Mouse (Mus musculus): ENCODE measurements around the gene Suco. TPM values are rescaled to one million over a fixed set of nuclear protein-coding genes. Genes with fewer than 3 reads are reported as not detected.

Suco gene
- polyA plus RNA-seq (2016; fragmentation: Nextera tagmentation; extraction: Ambion mirVana) = 29.2 and 32.3 TPM in 2 replicates

DNA sequence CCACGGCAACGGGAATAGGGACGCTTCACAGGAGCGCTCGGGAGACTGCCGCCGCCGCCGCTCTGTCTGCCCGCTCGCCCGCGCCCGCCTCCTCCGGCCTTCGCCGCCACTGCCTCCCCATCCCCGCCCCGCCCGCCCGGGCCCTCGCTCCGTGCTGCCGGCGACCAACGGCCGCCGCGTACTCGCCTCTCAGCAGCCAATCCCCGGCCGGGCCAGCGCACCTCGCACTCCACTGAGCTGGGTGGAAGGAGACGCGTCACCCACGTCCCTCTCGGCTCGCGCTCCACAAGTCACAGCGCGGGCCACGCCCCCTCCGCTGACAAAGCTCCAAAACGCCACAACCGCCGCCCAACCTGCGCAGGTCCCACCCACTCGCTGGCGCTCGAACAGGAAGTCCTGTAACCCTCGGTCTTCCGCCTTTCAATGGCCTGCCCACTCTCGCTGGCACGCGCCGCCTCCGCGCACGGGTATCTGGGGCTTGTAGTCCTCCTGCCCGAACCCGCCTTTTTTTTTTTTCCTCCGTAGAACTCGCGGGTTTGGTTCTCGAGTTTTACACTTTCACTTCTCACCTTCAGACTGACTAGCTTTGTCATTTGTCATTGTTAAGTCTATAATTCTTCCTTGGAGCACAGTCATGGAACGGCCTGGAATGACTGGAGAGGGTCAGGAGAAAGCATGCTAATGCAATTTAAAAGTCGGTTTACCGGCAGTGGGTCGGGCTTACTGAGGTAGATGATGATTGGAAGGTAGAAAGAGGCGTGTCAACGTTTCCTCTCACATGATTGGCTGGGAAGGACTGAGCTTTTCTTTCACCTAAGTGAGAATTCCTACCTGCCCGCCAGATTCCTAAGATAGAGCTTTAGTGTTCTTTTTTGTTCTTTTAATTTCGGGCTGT is at the start of gene Suco:
Gene Suco, minus strand, starts transcription at position 130 of the 895 bp plus-strand sequence.
- H3K9me3 ChIP-seq = no peaks in the 10 kb centered on the region
- peak within 1 kb of the TSS; percentile 66 for H3K4me3 ChIP-seq (replicated peaks)
- H3K27ac ChIP-seq = peak within 1 kb of the TSS; percentile 99
- peak within 1 kb of the TSS; percentile 85 for H3K4me2 ChIP-seq
- peak; percentile 99 for ATAC-seq (ENCODE audit: low FRiP score)
- H3K9ac ChIP-seq = peak within 1 kb of the TSS; percentile 95
- no peaks in the 10 kb centered on the region for H3K27me3 ChIP-seq
- peaks cover 28% of the 10 kb centered on the region for H3K4me1 ChIP-seq
- under 1% methylated on average over 72 of the region's 74 CpGs for WGBS
- no peaks in the 10 kb centered on the region for H3K36me3 ChIP-seq (replicated peaks)

DNA sequence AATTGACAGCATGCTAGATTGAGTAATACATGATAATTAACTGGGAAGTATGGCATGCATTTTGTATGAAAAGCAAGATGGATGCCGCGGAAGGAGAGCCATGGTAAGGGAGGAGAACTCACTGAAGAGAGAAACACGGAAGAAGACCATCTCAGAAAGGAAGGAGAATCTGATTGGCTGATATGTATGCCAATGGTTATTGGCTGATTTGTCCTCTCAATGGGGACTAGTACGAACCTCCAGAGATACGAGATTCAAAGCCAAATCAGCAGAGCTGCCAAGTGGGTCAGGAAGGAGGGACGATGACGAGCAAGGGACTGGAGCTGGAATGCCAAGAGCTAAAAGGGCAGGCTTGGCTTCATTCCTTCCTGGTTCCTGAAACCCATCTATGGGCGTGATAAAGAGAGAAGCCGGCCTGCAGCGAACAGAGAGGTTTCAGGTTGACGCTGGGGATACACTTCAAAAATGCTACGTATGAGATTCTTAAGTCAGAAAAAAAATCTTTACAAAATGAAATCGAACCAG is 48.9 kb upstream of the Suco start:
- WGBS = 87% methylated on average over 13 of the region's 13 CpGs

DNA sequence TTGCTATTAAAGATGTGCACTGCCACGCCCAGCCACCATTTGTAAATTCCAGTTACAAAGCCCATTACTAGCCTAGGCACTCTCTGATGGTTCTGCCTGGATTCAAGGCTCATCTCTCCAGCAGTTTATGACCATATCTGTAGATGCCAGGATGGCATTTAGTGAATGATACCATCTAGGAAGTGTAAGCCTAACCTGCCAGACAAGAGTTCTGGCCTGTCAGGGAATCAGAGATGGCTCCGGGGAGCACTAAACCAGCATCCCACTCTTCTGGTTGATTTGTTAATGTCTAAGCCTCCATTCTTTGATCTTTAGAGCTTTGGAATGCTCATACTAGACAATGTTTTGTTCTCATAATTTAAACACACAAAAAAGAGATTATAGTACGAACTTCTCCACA is 47.8 kb upstream of the Suco start:
- Histone ChIP-seq H3K4me3 (replicated peaks) (no peak overlapping the region), H3K9me3 (no peaks in the 10 kb centered on the region), H3K36me3 (replicated peaks) (no peaks in the 10 kb centered on the region), H3K27ac (no peak overlapping the region), H3K27me3 (no peaks in the 10 kb centered on the region), H3K4me2 (no peak overlapping the region), H3K4me1 (no peaks in the 10 kb centered on the region), H3K9ac (no peak overlapping the region)
- 52% methylated on average over 3 of the region's 3 CpGs for WGBS
- ATAC-seq (ENCODE audit: low FRiP score) = no peak

More for the DNA sequence above, 48.9 kb upstream of the Suco start:
- Histone ChIP-seq H3K9ac (no peak overlapping the region), H3K4me3 (replicated peaks) (no peak overlapping the region), H3K4me2 (no peak overlapping the region), H3K4me1 (no peaks in the 10 kb centered on the region), H3K36me3 (replicated peaks) (no peaks in the 10 kb centered on the region), H3K27me3 (no peaks in the 10 kb centered on the region), H3K27ac (no peak overlapping the region), H3K9me3 (no peaks in the 10 kb centered on the region)
- ATAC-seq (ENCODE audit: low FRiP score) = no peak

DNA sequence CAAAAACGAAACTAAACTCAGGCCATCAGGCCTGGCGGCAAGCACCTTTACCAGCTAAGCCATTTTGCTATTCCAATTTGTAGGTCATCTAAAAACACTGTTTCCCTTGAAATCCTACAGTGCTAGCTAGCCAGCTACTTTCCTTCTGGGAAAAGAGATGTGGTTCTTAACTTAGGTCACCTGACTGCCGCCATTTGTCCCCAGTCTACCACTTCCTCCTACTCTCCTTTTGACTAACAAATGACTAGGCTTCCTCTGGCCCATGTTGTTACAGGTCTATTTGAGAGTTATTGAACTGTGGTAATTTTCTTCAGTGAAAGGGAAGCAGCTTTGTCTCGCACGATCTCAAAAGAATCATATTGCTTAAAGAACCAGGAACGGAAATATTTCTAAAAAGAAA is 45.4 kb upstream of the Suco start:
- no peak for ATAC-seq (ENCODE audit: low FRiP score)
- no peak overlapping the region for H3K9ac ChIP-seq
- H3K4me1 ChIP-seq = peaks cover 8% of the 10 kb centered on the region; the same call in 1 of the 2 replicates
- H3K9me3 ChIP-seq = no peaks in the 10 kb centered on the region
- no peaks in the 10 kb centered on the region for H3K27me3 ChIP-seq
- H3K4me2 ChIP-seq = no peak overlapping the region
- no peaks in the 10 kb centered on the region for H3K36me3 ChIP-seq (replicated peaks)
- 68% methylated on average over 6 of the region's 6 CpGs for WGBS
- no peak overlapping the region for H3K4me3 ChIP-seq (replicated peaks)
- H3K27ac ChIP-seq = no peak overlapping the region

DNA sequence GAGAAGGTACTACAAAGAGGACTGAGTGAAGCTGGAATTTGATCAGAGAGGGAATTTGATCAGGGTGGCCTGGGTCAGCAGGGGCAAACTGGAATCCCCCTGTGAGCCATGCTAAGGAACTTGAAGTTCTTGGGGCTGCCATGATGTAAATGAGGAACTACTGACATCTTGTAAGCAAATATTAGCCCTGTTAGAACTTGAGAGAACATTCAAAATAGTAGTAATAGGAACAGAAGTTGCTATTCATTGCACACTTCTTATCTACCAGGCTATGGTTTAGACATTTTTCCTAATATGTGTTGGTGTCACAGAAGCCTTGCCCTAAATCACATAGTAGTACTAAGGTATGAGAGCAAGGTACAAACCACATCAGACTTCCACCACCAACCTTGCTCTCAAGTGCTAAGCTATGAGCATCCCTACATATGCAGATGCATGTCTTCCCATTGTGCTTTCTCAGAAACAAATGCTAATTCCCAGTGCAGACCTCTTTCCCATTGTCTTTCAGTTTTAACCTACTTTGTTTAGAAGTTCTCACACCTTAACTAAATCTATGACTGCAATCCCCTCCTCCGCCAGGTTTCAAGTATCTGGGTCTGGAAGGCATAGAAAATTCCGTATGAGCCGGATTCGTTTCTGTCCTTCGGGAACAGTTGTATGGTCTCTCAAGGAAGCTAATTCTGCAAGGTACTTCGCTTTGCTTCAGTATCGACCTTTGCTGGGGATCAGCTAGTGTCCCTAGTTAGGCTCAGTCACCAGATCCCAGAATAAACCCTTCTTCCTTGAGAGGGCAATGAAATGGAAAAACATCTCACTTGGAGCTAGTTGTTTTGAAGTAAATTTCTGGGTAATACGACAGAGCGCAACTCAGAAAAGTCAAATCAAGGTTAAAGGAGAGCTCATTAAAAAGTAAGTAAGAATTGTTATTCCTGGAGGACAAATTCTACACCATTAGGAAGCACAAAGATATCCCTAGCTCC is 44.3 kb upstream of the Suco start:
- Histone ChIP-seq H3K4me1 (peaks cover 8% of the 10 kb centered on the region; the same call in 1 of the 2 replicates), H3K27ac (no peak overlapping the region), H3K9ac (no peak overlapping the region), H3K36me3 (replicated peaks) (no peaks in the 10 kb centered on the region), H3K4me3 (replicated peaks) (no peak overlapping the region), H3K4me2 (no peak overlapping the region), H3K9me3 (no peaks in the 10 kb centered on the region), H3K27me3 (no peaks in the 10 kb centered on the region)
- ATAC-seq (ENCODE audit: low FRiP score) = no peak
- WGBS = 87% methylated on average over 9 of the region's 9 CpGs

- WGBS = 95% methylated on average over 2 of the region's 2 CpGs
- Histone ChIP-seq H3K27ac (no peak overlapping the region), H3K4me3 (replicated peaks) (no peak overlapping the region), H3K27me3 (no peaks in the 10 kb centered on the region), H3K36me3 (replicated peaks) (no peaks in the 10 kb centered on the region), H3K9me3 (no peaks in the 10 kb centered on the region), H3K9ac (no peak overlapping the region), H3K4me2 (no peak overlapping the region), H3K4me1 (peaks cover 8% of the 10 kb centered on the region; the same call in 1 of the 2 replicates)
- ATAC-seq (ENCODE audit: low FRiP score) = no peak
Measured at GRCm38 (mm10) chr1:161919594-161919993, 43.1 kb upstream of the Suco start.

DNA sequence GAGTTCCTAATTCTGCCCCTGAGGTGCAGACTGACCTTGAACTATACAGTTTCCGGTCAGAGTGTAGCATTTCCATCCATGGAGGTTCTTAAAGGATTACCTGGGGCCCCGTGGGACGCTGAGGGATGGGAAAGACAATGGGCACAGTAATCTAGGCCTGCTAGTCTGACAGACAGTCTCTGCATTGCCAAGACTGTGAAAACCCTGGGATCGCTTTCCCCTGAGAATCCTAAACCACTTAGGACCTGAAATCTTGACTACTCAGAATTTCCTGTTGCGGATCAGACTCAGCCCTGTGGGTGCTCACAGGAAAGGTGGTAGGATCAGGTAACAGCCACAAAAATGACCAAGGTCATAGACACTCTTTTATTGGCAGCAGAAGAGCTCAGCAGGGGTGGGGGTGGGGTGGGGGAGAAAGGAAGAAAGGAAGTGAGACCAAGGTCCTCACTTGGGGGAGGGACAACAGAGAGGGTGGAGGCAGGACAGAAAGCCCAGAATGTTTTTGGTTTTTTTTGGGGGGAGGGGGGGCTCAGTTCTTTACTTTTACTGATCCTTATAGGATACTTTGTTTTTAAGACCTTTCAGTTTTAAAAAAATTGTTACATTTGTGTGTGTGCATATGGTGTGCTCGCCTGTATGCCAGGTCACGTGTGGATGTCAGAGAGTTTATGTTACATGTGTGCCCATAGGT is 42.3 kb upstream of the Suco start:
- no peak overlapping the region for H3K4me3 ChIP-seq (replicated peaks)
- H3K4me1 ChIP-seq = peaks cover 8% of the 10 kb centered on the region; the same call in 1 of the 2 replicates
- no peaks in the 10 kb centered on the region for H3K36me3 ChIP-seq (replicated peaks)
- no peak overlapping the region for H3K9ac ChIP-seq
- no peak for ATAC-seq (ENCODE audit: low FRiP score)
- no peak overlapping the region for H3K4me2 ChIP-seq
- no peaks in the 10 kb centered on the region for H3K27me3 ChIP-seq
- no peak overlapping the region for H3K27ac ChIP-seq
- H3K9me3 ChIP-seq = no peaks in the 10 kb centered on the region
- 47% methylated on average over 7 of the region's 7 CpGs for WGBS

DNA sequence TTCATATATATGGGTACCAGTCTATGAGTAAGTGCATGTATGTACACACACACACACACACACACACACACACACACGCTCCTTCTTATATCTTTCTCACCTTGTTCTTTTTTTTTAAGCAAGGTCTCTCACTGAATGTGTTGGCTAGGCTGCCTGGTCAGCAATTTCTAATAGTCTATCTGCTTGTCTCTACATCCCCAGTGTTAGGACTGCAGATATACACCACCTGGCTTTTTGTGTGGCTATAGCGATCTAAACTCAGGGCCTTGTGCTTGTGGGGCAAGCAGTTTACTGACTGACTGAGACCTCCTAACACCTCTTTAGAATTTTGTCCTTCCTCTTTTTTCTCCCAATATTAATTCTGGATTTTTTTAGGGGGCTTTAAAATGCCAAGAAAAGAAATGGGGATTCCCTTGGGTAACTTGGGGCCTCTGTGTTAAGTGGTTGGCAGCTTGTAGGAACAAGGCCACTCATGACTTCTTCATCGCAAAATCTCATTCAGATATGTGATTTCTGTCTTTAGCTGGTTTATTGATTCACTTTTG is 41.5 kb upstream of the Suco start:
- no peak overlapping the region for H3K4me3 ChIP-seq (replicated peaks)
- no peaks in the 10 kb centered on the region for H3K27me3 ChIP-seq
- no peak overlapping the region for H3K4me2 ChIP-seq
- H3K36me3 ChIP-seq (replicated peaks) = no peaks in the 10 kb centered on the region
- H3K9ac ChIP-seq = no peak overlapping the region
- no peak for ATAC-seq (ENCODE audit: low FRiP score)
- H3K27ac ChIP-seq = no peak overlapping the region
- peaks cover 8% of the 10 kb centered on the region; the same call in 1 of the 2 replicates for H3K4me1 ChIP-seq
- WGBS = 92% methylated on average over 3 of the region's 3 CpGs
- H3K9me3 ChIP-seq = no peaks in the 10 kb centered on the region

DNA sequence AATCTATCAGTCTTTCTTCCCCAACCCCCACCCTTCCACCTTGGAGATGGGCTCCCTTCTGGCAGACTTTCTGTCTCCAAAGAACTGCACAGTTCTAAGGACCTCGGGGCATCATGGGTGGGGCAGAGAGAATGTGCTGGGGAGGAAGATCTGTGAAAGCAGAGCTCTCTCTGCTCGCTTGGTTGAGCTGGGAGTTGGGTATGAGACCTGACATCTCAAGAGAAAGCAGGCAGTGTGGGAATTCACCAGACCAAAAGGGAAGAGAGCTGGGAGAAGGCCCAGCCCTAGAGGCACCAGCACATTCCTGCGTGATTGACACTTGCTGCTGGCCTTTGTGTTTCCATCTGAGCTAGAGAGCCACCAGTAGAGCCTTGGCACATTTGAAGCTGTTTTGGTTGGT is 39.6 kb upstream of the Suco start:
- Histone ChIP-seq H3K27ac (no peak overlapping the region), H3K36me3 (replicated peaks) (no peaks in the 10 kb centered on the region), H3K4me2 (no peak overlapping the region), H3K4me3 (replicated peaks) (no peak overlapping the region), H3K9me3 (no peaks in the 10 kb centered on the region), H3K4me1 (peaks cover 8% of the 10 kb centered on the region; the same call in 1 of the 2 replicates), H3K9ac (no peak overlapping the region), H3K27me3 (no peaks in the 10 kb centered on the region)
- no peak for ATAC-seq (ENCODE audit: low FRiP score)
- 49% methylated on average over 3 of the region's 3 CpGs for WGBS

GRCm38 (mm10) chr1:161913648-161913984 is 37.1 kb upstream of the Suco start:
- WGBS = 81% methylated on average over 7 of the region's 7 CpGs
- Histone ChIP-seq H3K9me3 (no peaks in the 10 kb centered on the region), H3K4me3 (replicated peaks) (no peak overlapping the region), H3K27me3 (no peaks in the 10 kb centered on the region), H3K9ac (no peak overlapping the region), H3K4me1 (peaks cover 5% of the 10 kb centered on the region; the same call in 1 of the 2 replicates), H3K27ac (no peak overlapping the region), H3K36me3 (replicated peaks) (no peaks in the 10 kb centered on the region), H3K4me2 (no peak overlapping the region)
- no peak for ATAC-seq (ENCODE audit: low FRiP score)

GRCm38 (mm10) chr1:161912940-161913647 is 36.6 kb upstream of the Suco start:
- Histone ChIP-seq H3K9me3 (no peaks in the 10 kb centered on the region), H3K4me1 (no peaks in the 10 kb centered on the region), H3K4me2 (no peak overlapping the region), H3K27ac (no peak overlapping the region), H3K36me3 (replicated peaks) (no peaks in the 10 kb centered on the region), H3K4me3 (replicated peaks) (no peak overlapping the region), H3K27me3 (no peaks in the 10 kb centered on the region), H3K9ac (no peak overlapping the region)
- WGBS = 78% methylated on average over 4 of the region's 4 CpGs
- ATAC-seq (ENCODE audit: low FRiP score) = no peak
